Mouse (Mus musculus) lung, embryonic 14.5 days (tissue): ENCODE results near the gene Dydc1. TPM values are rescaled to one million over a fixed set of nuclear protein-coding genes. Genes with fewer than 3 reads are reported as not detected.

Experiments
- ATAC-seq: fragments of 200-750 bp; cut with Nextera tagmentation; 2 replicates; pipeline ENCODE4 v1.8.0; 2017; ENCODE audit warnings: mild to moderate bottlenecking, moderate TSS enrichment, moderate library complexity; ENCODE audit not compliant: insufficient read depth
- DNase-seq: peaks from one replicate; pipeline ENCODE4 v3.0.0-alpha.2; 2015
- H3K27ac ChIP-seq: fragments of 300-500 bp; sonication (generic); 2 replicates; pipeline ENCODE4 v1.5.1; 2014; ENCODE audit warnings: low read depth, mild to moderate bottlenecking, moderate library complexity
- H3K27me3 ChIP-seq: fragments of 300-500 bp; sonication (generic); 2 replicates; pipeline ENCODE4 v1.6.1; 2014; ENCODE audit warnings: low read length, control low read depth; ENCODE audit not compliant: insufficient read depth
- H3K36me3 ChIP-seq: fragments of 300-500 bp; sonication (generic); 2 replicates; pipeline ENCODE4 v1.6.1; 2014; ENCODE audit warnings: control low read depth; ENCODE audit not compliant: insufficient read depth
- H3K4me1 ChIP-seq: fragments of 300-500 bp; sonication (generic); 2 replicates; pipeline ENCODE4 v1.6.1; 2014; ENCODE audit warnings: antibody characterized with exemption, control low read depth; ENCODE audit not compliant: insufficient read depth
- H3K4me2 ChIP-seq: fragments of 300-500 bp; sonication (generic); 2 replicates; pipeline ENCODE4 v1.6.1; 2014; ENCODE audit warnings: mild to moderate bottlenecking
- H3K4me3 ChIP-seq: fragments of 300-500 bp; sonication (generic); 2 replicates; pipeline ENCODE4 v1.5.1; 2014; ENCODE audit warnings: low read depth, low read length
- H3K9ac ChIP-seq: fragments of 300-500 bp; sonication (generic); 2 replicates; pipeline ENCODE4 v1.6.1; 2014
- H3K9me3 ChIP-seq: fragments of 300-500 bp; sonication (generic); 2 replicates; pipeline ENCODE4 v1.6.1; 2016; ENCODE audit warnings: low read depth, low read length, control low read depth
- CTCF ChIP-seq: IDR thresholded peaks from 2 replicates; pipeline ENCODE4 v1.5.1; 2016; ENCODE audit warnings: antibody characterized with exemption, low read depth
- WGBS: fragments of 180-500 bp; shearing (Covaris S2); extraction: QIAGEN DNeasy Blood & Tissue Kit; methylation state at CpG from one replicate; pipeline ENCODE4 v1.1.7; 2014; 5-methylcytosine and 5-hydroxymethylcytosine counted together
- polyA plus RNA-seq: library from polyadenylated mRNA; unstranded; fragments of >200 nt; fragmentation: Nextera tagmentation; extraction: Ambion mirVana; gene quantifications from 2 replicates; pipeline ENCODE4 v1.2.1, GENCODE M21; 2014

The Dydc1 gene
- not detected in 2 replicates for polyA plus RNA-seq

GRCm38 (mm10) chr14:41072229-41072943 is at the start of gene Dydc1:
TSS of gene Dydc1 (plus strand) at chr14:41072911.
- TF ChIP-seq CTCF = no peak
- Histone ChIP-seq H3K4me2 (peak within 1 kb of the TSS; percentile 62), H3K4me1 (no peaks in the 10 kb centered on the region), H3K9ac (peak within 1 kb of the TSS; percentile 9; the same call in 1 of the 2 replicates), H3K36me3 (no peaks in the 10 kb centered on the region), H3K27ac (no peak within 1 kb of the TSS), H3K27me3 (no peaks in the 10 kb centered on the region), H3K4me3 (peak within 1 kb of the TSS; percentile 35), H3K9me3 (no peaks in the 10 kb centered on the region)
- ATAC-seq = peak; percentile 91
- DNase-seq = peak; percentile 91
- 10% methylated on average over 23 of the region's 23 CpGs for WGBS

DNA sequence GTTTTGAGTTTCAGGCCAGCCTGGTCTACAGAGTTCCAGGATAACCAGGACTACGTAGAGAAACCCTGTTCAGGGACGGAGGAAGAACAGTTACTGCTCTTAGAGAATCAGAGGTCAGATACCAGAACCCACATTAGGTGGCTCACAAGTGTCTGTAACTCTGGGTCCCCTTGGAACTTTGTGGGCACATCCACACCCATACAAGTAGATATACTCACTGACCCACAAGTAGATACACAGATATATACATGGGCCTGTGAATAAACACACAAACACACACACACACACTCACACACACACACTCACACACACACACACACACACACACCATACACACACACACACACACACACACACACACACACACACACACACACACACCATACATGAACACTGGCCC is 47.6 kb upstream of the Dydc1 start:
- H3K27me3 ChIP-seq = no peaks in the 10 kb centered on the region
- H3K9ac ChIP-seq = no peak overlapping the region
- no peaks in the 10 kb centered on the region for H3K4me1 ChIP-seq
- 72% methylated on average over 2 of the region's 2 CpGs for WGBS
- no peak for TF ChIP-seq CTCF
- no peak overlapping the region for H3K4me3 ChIP-seq
- ATAC-seq (no peak; the same call in 1 of the 2 replicates), DNase-seq (no peak)
- no peak overlapping the region for H3K27ac ChIP-seq
- no peaks in the 10 kb centered on the region for H3K36me3 ChIP-seq
- no peaks in the 10 kb centered on the region for H3K9me3 ChIP-seq
- no peak overlapping the region for H3K4me2 ChIP-seq

GRCm38 (mm10) chr14:41025594-41026284 is 47.0 kb upstream of the Dydc1 start:
- Histone ChIP-seq H3K27ac (no peak overlapping the region), H3K27me3 (no peaks in the 10 kb centered on the region), H3K9ac (no peak overlapping the region), H3K9me3 (no peaks in the 10 kb centered on the region), H3K4me2 (no peak overlapping the region), H3K4me3 (no peak overlapping the region), H3K36me3 (no peaks in the 10 kb centered on the region), H3K4me1 (no peaks in the 10 kb centered on the region)
- DNase-seq (no peak), ATAC-seq (peak; percentile 21; the same call in 1 of the 2 replicates)
- WGBS = 45% methylated on average over 7 of the region's 7 CpGs
- TF ChIP-seq CTCF = no peak

- Histone ChIP-seq H3K4me3 (no peak overlapping the region), H3K27ac (no peak overlapping the region), H3K4me2 (no peak overlapping the region), H3K9ac (no peak overlapping the region), H3K27me3 (no peaks in the 10 kb centered on the region), H3K36me3 (no peaks in the 10 kb centered on the region), H3K4me1 (no peaks in the 10 kb centered on the region), H3K9me3 (no peaks in the 10 kb centered on the region)
- DNase-seq = no peak
- no peak for ATAC-seq
- no peak for TF ChIP-seq CTCF
- 70% methylated on average over 4 of the region's 4 CpGs for WGBS
These were observed 43.4 kb upstream of the Dydc1 start for GRCm38 (mm10) chr14:41029303-41029702.

DNA sequence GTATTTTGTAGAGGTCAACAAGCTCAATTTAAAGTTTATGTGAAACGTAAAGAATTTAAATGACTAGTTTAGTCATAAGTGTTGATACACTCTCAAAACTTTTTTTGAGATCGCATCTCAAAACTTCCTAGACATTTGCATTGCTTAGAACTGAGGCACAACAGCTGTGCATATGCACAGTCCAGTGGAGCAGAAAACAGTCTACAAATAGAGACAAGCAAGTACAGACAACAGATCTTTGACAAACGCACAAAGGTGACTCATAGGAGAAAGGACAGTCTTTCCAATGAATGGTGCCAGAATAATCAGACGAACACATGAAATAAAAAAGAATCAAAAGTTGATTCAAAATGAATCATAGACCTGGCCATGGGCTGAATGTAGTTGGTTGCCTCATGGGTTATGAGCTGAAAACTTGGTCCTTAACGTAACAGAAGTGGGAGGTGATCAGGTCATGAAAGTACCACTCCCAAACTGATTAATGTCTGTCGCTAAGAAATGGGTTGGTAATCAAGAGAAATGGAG is 41.7 kb upstream of the Dydc1 start:
- 88% methylated on average over 6 of the region's 6 CpGs for WGBS
- Histone ChIP-seq H3K4me3 (no peak overlapping the region), H3K9ac (no peak overlapping the region), H3K36me3 (no peaks in the 10 kb centered on the region), H3K4me2 (no peak overlapping the region), H3K27ac (no peak overlapping the region), H3K4me1 (no peaks in the 10 kb centered on the region), H3K9me3 (no peaks in the 10 kb centered on the region), H3K27me3 (no peaks in the 10 kb centered on the region)
- TF ChIP-seq CTCF = no peak
- DNase-seq (no peak), ATAC-seq (no peak)

- H3K27me3 ChIP-seq = no peaks in the 10 kb centered on the region
- WGBS = 48% methylated on average over 13 of the region's 13 CpGs
- TF ChIP-seq CTCF = peak; percentile 86
- no peaks in the 10 kb centered on the region for H3K4me1 ChIP-seq
- H3K9me3 ChIP-seq = no peaks in the 10 kb centered on the region
- no peak overlapping the region for H3K27ac ChIP-seq
- peak overlapping the region; percentile 15 for H3K4me2 ChIP-seq
- H3K36me3 ChIP-seq = no peaks in the 10 kb centered on the region
- DNase-seq = peak; percentile 95
- ATAC-seq = peak; percentile 45
- no peak overlapping the region for H3K4me3 ChIP-seq
- H3K9ac ChIP-seq = no peak overlapping the region
These were observed 39.3 kb upstream of the Dydc1 start for GRCm38 (mm10) chr14:41033135-41034110.
